Mouse (Mus musculus): ENCODE measurements around the gene Ywhaq.

DNA sequence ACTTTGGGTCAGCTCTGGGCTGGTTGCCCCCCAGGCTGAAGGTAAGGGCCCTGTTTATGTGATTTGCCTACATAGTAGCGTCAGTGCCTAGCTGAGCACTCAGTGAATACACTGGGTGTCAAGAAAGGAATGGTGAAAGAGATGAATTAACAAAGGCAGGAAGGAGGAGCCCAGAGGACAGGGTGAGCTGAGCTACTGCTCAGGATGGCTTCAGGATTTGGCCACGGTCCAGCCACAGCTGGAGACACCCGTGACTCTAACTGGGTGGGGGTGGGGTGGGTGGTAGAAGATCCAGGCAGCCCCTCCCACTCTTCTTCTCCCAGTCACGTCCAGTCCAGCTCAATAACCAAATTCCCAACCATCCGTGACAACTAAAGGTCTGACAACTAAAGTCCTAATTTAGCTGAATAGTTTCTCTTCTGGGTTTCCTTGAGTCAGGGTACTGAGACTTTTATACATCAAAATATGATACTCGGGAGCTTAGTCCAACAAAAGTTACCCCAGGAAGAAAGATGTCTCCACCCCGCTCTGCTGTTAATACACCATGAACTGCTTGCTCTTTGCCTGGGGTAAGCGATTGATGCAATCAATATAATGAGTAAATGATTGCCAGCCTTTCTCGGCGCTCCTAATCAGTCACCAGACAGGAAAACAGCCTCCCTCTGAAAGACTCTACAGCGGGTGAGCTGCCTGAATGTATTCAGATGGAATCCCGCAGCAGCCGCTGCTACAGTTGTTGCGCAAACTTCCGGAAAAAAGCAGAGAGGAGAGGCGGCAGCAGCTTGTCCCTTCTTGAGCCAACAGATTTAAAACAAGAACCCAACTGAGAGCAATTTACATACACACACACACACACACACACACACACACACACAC lies 8.9 kb upstream of the Ywhaq start:
- no peak for TF ChIP-seq GATA1 (IDR thresholded peaks at IDR 0.05; ENCODE audit: low read length)
- no peak for TF ChIP-seq TAL1 (IDR thresholded peaks at IDR 0.05; ENCODE audit: low read length)

Measured in erythroblast, embryonic 14.5 days (primary cell).